Mouse (Mus musculus): ENCODE measurements around the gene Baz2b. TPM values are rescaled to one million over a fixed set of nuclear protein-coding genes. Genes with fewer than 3 reads are reported as not detected.

The Baz2b gene
- total RNA-seq, 1 experiment from 2014 or later, result 143 TPM

Other genes with a start within 250 kb of the Baz2b start
- 92.8 and 139 TPM in 2 replicates for gene March7, start within 50 bp of the Baz2b start, total RNA-seq (2017)
- gene Cd302, start 74.6 kb upstream of the Baz2b start, total RNA-seq (2017), result 2.9 and 8.8 TPM in 2 replicates
- gene Ly75, start 173.5 kb upstream of the Baz2b start, total RNA-seq (2017), result 3.9 and 4.3 TPM in 2 replicates